Mouse (Mus musculus): ENCODE data around the gene P3h1.

Gene P3h1

DNA sequence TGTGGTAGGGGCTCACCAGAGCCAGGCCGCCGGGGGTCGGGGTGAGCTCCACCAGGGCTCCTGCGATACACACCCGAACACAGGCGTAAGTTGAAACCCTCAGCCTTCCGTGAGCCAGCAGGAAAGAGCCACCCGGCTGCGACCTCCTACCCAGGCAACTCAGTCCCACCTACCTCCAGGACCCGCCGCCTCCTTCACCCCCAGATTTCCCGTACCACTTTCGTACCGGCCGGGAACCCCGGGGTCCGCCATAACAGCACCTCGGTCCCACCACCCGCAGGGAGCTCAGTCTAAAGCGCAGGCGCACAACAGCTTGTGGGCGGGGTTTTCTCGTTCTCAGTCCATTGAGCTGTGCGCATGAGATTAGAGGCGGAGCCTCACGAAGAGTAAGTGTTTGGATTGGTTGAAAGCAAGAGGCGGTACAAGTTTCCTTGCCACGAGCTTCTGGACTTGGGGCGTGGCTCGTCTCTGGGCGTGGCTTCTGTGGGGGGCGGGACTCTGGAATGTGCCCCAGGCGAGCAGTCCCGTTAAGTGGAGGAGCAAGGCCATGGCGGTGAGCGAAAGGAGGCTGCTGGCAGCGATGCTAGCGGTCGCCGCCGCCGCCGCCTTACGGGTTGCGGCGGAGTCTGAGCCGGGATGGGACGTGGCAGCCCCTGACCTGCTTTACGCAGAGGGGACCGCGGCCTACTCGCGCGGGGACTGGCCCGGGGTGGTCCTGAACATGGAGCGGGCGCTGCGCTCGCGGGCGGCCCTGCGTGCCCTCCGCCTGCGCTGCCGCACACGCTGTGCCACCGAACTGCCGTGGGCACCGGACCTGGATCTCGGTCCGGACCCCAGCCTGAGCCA, at the start of gene P3h1, which contains the start of gene AU022252:
Gene P3h1, plus strand, starts transcription at position 506 of the 846 bp plus-strand sequence.
Gene AU022252, minus strand, starts transcription at position 303 of the 846 bp plus-strand sequence.
- DNase-seq (ENCODE audit: low spot score), result peak; percentile 96

DNA sequence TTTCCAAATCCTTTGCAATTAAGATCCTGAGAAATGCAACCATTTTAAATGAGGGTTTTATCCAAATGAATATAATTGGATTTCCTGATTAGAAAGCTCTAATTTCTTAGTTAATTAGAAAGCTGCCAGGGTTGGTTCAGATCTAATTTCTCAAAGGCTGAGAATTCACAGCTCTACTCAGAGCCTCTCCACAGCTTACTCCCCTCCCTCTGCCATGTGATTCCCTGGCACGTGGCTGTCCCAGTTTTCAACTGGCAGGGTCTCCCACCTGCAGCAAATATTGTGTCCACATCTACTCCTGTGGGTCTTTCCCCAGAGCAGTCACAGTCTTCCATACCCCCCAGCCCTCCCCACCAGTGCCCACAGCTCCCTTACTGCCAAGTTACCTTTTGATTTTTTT, 49.2 kb upstream of the P3h1 start:
- DNase-seq (ENCODE audit: low spot score), result no peak

DNA sequence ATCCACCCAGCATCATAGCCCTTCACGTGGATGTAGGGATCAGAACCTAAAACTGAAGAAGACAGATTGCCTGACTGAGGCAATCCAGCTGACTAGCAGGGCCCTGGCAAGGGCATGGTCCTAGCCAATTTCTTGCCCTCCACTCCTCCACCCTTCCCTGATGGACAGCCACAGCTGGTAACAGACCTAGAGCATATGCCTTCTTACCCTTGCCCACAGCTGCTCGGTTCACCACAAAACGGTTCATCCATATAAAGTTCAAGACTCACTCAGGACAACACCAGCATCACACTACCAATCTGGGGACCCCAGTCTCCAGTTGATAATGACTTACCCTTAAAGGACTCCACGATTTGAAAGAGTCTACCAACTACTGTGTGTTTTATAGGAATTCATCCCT, 46.9 kb upstream of the P3h1 start:
- no peak for DNase-seq (ENCODE audit: low spot score)

DNA sequence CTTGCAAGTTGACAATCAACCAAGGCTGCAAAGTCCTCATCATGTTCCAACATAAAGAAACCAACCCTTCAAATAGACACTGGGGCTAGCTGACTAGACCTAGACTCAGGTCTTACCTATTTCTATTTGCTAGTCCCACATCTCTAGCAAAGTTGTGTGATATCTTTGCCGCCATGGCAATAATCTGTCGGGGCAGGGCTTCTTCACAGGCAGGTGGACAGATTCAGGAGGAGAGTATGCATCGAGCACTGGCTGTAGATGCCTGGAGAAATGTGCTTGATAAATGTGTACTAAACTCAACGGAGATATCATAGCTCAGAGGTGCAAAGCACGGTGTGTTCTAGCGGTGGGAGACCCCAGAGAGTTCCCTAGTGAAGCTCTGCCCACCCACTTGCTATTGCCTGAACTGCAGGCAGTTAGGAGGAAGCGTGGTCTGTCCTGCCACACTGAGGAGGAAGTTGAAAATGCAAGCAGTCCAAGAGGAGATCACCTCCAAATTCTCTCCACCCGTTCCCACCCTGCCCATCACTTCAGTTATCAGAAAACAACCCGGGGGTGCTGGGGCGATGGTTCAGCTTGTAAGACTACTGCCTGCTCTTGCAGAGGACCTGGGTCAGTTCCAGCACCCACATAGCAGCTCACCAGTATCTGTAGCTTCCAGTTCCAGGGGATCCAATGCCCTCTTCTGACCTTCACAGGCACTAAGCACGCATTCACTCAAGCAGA, 44.5 kb upstream of the P3h1 start:
- no peak for DNase-seq (ENCODE audit: low spot score)

- DNase-seq (ENCODE audit: low spot score), result no peak
Measured at GRCm38 (mm10) chr4:119189392-119189791, 43.3 kb upstream of the P3h1 start.

DNA sequence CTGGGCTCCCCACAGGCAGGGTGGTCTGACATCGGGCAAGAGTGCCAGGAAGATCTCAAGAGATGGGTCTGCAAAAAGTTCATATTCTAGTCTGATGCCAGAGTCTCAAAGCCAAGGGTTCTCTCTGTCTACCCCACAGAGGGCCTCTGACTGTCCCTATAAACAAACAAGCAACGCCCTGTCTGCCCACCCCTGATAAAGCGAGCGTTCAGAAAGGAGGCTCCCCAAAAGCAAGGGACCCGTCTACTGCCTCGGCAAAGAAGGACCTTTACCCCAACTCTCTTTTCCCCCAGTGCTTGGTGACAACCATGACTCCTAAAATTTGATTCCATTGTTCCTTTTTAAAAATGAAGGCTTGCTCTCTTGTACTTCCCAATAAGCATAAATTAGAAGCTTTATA, 42.9 kb upstream of the P3h1 start, which contains the start of gene Ermap:
Gene Ermap, minus strand, starts transcription at position 148 of the 400 bp plus-strand sequence.
- DNase-seq (ENCODE audit: low spot score), result no peak

DNA sequence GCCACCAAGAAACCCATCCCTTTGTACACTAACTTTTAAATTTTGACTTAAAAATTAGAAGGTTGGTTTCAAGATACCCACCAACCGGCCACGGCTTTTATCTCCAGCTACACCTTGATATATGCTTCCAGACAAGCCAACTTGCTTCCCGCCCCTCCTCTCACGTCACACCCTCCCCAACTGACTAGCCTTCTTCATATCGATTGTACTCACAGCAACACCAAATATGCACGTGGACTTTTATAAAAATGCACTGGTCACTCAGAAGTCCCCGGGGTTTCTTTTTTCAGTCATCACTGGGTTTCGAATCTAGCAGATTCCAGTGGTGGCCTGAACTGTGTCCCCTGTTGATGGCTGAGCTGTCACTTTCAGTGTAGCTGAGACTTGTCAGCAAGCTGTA, 42.1 kb upstream of the P3h1 start:
- DNase-seq (ENCODE audit: low spot score), result no peak

DNA sequence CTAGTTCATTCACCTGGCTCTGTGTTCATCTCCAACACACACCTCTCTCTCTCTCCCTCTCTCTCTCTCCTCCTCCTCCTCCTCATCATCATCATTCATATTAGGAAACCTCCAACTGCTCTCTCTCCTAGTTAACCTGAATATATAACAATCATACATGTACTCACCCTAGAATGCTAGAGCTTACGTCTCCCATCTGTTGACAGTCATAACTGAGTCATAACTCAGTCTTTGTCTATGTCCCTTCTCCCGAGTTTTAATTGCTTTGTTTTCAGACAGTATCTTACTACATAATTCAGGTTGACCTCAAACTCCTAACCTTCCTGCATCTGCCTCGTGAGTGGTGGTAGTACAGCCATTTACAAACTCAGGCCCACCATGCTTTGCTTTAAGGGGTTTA, 41.4 kb upstream of the P3h1 start:
- no peak for DNase-seq (ENCODE audit: low spot score)

DNA sequence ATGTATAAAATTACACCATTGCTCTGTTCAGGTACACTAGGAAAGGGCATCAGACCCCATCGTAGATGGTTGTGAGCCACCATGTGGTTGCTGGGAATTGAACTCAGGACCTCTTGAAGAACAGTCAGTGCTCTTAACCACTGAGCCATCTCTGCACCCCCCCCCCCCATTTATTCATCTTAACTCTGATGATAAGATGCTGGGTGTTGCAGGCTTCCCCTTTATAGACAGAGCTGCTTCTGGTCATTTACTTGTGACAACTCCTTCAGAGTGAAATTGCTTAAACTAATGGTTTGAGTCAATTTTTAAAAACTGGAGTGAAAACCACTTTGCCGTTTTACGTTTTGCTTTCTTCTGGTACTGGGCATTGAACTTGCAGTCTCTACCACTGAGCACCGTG, 40.0 kb upstream of the P3h1 start:
- no peak for DNase-seq (ENCODE audit: low spot score)

GRCm38 (mm10) chr4:119194909-119195581, 37.7 kb upstream of the P3h1 start, which contains the start of gene Svbp:
Gene Svbp, plus strand, starts transcription at chr4:119195306.
- peak; percentile 72 for DNase-seq (ENCODE audit: low spot score)

DNA sequence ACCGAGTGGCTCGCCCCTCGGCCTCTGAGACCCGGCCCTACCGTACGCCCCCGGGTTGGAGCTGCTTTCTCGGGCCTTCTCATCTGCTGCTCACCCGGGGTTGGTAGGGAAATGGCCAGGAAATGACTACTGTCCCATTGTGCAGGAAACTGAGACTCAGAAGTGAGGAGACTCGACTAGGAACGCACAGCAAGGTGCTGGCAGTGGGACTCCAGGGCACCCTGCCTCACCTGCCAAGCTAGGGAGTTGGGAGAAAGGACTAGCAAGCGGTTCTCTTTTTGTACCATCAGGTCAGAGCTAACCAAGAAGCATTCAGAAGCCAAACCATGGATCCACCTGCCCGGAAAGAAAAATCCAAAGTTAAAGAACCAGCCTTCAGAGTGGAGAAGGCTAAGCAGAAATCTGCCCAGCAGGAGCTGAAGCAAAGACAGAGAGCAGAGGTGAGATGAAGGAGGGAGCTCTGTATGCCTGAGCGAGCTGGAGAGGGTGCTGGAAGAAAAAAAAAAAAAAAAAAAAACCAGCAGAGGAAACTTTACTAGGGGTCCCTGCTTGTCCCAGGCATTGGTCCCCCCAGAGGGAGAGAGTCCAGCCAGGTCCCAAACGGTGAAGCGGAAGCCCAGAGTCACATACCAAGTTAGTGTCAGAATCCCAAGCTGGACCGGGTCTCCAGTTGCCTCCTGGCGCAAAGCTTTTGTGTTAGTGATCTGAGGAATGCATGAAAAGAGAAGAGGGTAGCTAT, 37.0 kb upstream of the P3h1 start:
- DNase-seq (ENCODE audit: low spot score), result no peak

- no peak for DNase-seq (ENCODE audit: low spot score)
Measured at GRCm38 (mm10) chr4:119198105-119198504, 34.6 kb upstream of the P3h1 start.

DNA sequence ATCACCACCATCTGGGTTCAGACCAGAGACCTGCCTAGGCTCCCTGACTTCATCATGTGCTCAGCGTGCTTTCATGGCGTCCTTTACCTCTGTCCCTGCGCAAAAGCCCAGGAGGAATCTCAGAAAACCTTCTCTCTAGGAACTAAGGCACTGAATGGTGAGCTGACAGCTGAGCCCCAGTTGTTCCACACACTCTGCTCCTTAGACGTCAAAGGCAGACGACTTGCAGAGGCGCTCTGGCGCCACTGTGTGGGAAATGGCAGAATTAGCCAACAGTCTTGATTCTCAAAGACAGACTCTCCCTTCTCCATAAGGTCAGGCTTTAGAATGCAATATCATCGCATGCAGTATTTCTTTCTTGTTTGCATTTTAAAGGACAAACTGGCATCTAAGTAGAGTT, 28.0 kb upstream of the P3h1 start:
- DNase-seq (ENCODE audit: low spot score), result peak; percentile 20

DNA sequence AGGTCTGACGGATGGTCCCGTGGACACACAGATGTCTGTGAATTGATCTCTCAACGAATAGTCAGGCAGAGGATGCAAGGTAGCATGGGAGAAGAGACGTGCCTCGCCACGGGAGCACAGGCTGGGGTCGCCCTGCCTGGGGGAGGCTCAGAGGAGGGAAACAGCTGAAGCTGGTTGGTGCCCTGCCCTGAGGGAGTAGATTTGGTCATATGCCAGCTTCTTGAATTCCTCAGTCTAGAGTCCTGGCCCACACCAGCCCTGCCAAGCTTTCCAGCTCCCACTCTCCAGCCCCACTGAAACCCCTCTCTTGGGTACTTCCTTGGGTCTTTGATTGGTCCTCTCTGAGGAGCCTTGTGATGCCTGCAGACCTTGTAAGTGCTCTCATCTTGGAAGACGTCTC, 16.0 kb upstream of the P3h1 start:
- no peak for DNase-seq (ENCODE audit: low spot score)

GRCm38 (mm10) chr4:119218169-119218568, 14.5 kb upstream of the P3h1 start, which contains the start of gene Tmem269:
Gene Tmem269, minus strand, starts transcription at chr4:119218217.
- DNase-seq (ENCODE audit: low spot score), result no peak

- DNase-seq (ENCODE audit: low spot score), result no peak
Measured at GRCm38 (mm10) chr4:119223696-119224095, 9.0 kb upstream of the P3h1 start.

- DNase-seq (ENCODE audit: low spot score), result no peak
Measured at GRCm38 (mm10) chr4:119224534-119224933, 8.2 kb upstream of the P3h1 start.

DNA sequence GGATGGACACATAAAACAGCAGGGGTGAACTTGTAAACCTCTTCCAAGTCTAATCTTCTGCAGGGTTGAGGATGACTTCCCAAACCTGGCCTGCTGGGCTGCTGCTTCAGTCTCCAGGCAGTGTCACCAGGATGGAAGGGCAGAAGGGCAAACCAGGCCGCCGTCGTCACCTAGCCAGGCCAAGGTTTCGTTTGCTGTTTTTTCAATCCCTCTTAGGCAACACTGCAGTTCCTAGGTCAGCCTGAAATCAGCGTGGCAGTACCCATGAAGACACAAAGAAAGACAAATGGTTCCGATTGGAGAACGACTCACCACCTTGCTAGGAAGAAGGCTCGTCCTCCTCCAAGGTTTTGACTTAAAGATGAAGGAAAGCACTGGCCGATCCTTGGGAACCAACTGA, 7.0 kb upstream of the P3h1 start:
- DNase-seq (ENCODE audit: low spot score), result no peak

DNA sequence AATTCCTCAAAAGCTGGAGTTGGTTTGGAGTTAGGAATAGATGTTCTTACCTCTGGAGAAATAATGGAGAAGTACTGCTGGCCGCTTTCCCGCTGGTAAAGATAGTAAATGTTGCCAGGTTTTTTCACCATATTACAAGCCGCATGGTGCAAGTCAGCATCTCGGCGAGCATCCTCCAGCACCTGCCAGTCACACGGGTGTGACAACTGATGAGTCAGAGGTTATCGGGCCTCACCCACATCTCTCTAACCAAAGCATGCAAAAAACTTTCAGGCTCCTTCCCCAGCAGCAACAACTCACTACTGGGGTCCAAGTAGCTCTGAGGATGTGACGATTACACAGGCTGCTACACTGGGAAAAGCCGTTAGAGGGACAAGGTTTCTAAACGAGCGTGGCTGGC, 6.0 kb upstream of the P3h1 start:
- no peak for DNase-seq (ENCODE audit: low spot score)

- no peak for DNase-seq (ENCODE audit: low spot score)
Measured at GRCm38 (mm10) chr4:119233256-119233901, 664 bp downstream of the P3h1 start.

DNA sequence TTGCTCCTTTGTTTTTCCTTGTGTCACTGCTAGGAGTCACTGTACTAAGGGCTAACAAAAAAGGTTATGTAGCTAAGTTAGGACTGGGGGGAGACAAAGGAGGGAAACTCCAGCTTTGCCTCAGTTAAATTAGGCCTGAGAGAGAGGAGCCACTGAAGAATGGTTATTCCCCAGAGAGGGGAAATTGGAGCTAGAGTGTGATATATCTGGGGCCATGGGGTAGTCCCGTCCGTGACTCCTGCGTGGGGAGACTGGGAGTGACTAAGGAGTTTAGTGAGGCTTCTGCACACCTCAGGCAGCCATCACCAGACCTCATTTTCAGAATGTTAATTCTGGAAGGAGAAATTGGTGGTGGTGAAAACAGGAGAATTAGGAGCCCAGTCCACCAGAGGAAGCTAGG, 1.6 kb downstream of the P3h1 start:
- DNase-seq (ENCODE audit: low spot score), result no peak

Measured in ovary, postnatal 10 days (tissue).